Mouse (Mus musculus): Measurements from ENCODE around the gene Cep170. TPM values are rescaled to one million over a fixed set of nuclear protein-coding genes. Genes with fewer than 3 reads are reported as not detected.

Gene Cep170
- polyA plus RNA-seq, 1 experiment from 2014 or later = 8.6 TPM

DNA sequence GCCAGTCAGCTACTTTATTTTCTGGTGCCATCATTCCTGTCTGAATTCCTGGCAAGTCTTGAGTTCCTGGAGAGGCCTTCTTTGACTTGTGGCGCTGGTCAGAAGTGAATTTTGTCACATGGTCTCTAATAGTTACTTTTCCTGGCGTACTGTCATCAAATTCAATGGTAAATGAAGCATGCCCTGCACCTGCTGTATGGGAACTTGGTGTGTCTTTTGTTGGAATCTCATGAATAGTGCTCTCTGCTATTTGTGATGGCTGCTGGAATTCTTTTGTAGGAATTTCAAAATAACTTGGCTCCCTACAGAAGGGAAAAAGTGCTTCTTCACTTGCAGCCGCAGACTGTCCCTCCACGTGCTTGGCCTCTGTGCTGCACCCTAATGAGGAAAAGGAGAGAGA is 39.3 kb downstream of the Cep170 start:
- Histone ChIP-seq H3K9me3 (ENCODE audit: control insufficient read depth, low read length) (no peaks in the 10 kb centered on the region), H3K36me3 (ENCODE audit: control insufficient read depth, insufficient read depth, low read length) (no peaks in the 10 kb centered on the region), H3K9ac (ENCODE audit: low read depth, low read length) (no peak overlapping the region), H3K27me3 (replicated peaks; ENCODE audit: control insufficient read depth, insufficient read depth, low read length) (no peaks in the 10 kb centered on the region), H3K27ac (ENCODE audit: low read length) (no peak overlapping the region), H3K4me1 (ENCODE audit: control insufficient read depth, insufficient read depth, low read length) (no peaks in the 10 kb centered on the region), H3K4me3 (ENCODE audit: low read length) (no peak overlapping the region), H3K4me2 (ENCODE audit: low read depth, low read length) (no peak overlapping the region)
- no peak for ATAC-seq
- 79% methylated on average over 4 of the region's 4 CpGs for WGBS

DNA sequence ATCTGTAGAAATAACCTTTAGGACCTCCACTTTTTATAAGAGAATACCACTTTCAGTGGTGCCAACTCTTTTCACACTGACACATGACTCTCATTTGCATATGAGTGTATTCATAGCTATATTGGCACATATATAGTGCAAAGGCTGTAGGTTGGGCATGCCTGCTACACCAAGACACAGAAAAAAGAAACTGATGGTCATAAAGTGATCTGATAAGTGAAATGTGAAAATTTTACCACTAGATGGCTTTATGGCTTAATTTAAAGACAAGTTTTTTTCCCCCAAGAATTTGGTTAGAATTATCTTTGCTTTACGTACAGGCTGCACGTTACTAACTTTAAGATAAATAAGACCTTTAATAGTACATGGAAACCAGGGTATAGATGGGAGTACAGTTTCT is 51.6 kb downstream of the Cep170 start:
- H3K4me1 ChIP-seq (ENCODE audit: control insufficient read depth, insufficient read depth, low read length) = no peaks in the 10 kb centered on the region
- no peaks in the 10 kb centered on the region for H3K36me3 ChIP-seq (ENCODE audit: control insufficient read depth, insufficient read depth, low read length)
- no peaks in the 10 kb centered on the region for H3K27me3 ChIP-seq (replicated peaks; ENCODE audit: control insufficient read depth, insufficient read depth, low read length)
- no peak overlapping the region for H3K4me2 ChIP-seq (ENCODE audit: low read depth, low read length)
- WGBS = 63% methylated on average over 2 of the region's 2 CpGs
- no peak overlapping the region for H3K4me3 ChIP-seq (ENCODE audit: low read length)
- H3K9ac ChIP-seq (ENCODE audit: low read depth, low read length) = no peak overlapping the region
- H3K9me3 ChIP-seq (ENCODE audit: control insufficient read depth, low read length) = no peaks in the 10 kb centered on the region
- ATAC-seq = no peak
- H3K27ac ChIP-seq (ENCODE audit: low read length) = no peak overlapping the region

DNA sequence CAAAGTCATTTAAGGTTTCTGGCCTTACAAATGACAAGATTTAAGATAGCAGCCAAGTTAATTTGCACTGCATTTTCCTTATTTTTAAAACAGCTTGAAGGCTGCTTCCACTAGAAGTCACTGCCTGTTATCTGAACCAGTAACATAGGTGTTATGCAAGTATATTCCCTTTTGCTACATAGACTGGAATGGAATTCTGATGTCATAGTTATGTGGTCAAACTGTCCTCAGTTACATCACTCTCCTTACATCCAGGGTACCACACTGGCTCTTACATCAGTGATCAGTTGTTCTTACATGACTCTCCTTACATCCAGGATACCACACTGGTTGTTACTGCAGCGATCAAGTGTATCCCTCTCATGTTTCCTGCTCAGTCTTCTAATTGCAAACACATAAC is 53.2 kb downstream of the Cep170 start:
- Histone ChIP-seq H3K9ac (ENCODE audit: low read depth, low read length) (no peak overlapping the region), H3K27ac (ENCODE audit: low read length) (no peak overlapping the region), H3K9me3 (ENCODE audit: control insufficient read depth, low read length) (no peaks in the 10 kb centered on the region), H3K27me3 (replicated peaks; ENCODE audit: control insufficient read depth, insufficient read depth, low read length) (no peaks in the 10 kb centered on the region), H3K4me2 (ENCODE audit: low read depth, low read length) (no peak overlapping the region), H3K4me1 (ENCODE audit: control insufficient read depth, insufficient read depth, low read length) (no peaks in the 10 kb centered on the region), H3K4me3 (ENCODE audit: low read length) (no peak overlapping the region), H3K36me3 (ENCODE audit: control insufficient read depth, insufficient read depth, low read length) (no peaks in the 10 kb centered on the region)
- ATAC-seq = no peak
- WGBS = 100% methylated on average over 1 of the region's 1 CpGs

DNA sequence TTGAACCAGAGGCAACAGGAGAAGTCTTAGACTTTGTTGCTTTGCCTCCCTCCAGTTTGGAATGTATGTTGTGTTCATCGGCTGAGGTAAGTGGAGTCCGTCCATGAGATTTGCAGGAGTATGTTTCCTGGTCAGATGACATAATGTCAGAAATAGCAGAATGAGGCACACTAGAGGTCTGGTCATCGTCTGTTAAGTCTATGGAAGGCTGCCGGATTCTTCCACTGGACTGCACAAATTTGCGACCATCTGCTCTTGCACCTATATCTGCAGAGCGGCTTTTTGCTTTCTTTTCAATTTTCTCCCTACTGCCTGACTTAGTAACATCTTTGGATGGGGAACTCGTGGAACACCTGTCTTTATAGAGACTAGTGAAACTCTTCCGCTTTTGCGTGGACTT is 58.3 kb downstream of the Cep170 start:
- Histone ChIP-seq H3K9me3 (ENCODE audit: control insufficient read depth, low read length) (no peaks in the 10 kb centered on the region), H3K9ac (ENCODE audit: low read depth, low read length) (no peak overlapping the region), H3K27me3 (replicated peaks; ENCODE audit: control insufficient read depth, insufficient read depth, low read length) (no peaks in the 10 kb centered on the region), H3K4me3 (ENCODE audit: low read length) (no peak overlapping the region), H3K4me1 (ENCODE audit: control insufficient read depth, insufficient read depth, low read length) (no peaks in the 10 kb centered on the region), H3K27ac (ENCODE audit: low read length) (no peak overlapping the region), H3K36me3 (ENCODE audit: control insufficient read depth, insufficient read depth, low read length) (no peaks in the 10 kb centered on the region), H3K4me2 (ENCODE audit: low read depth, low read length) (no peak overlapping the region)
- ATAC-seq = no peak
- 86% methylated on average over 9 of the region's 9 CpGs for WGBS

DNA sequence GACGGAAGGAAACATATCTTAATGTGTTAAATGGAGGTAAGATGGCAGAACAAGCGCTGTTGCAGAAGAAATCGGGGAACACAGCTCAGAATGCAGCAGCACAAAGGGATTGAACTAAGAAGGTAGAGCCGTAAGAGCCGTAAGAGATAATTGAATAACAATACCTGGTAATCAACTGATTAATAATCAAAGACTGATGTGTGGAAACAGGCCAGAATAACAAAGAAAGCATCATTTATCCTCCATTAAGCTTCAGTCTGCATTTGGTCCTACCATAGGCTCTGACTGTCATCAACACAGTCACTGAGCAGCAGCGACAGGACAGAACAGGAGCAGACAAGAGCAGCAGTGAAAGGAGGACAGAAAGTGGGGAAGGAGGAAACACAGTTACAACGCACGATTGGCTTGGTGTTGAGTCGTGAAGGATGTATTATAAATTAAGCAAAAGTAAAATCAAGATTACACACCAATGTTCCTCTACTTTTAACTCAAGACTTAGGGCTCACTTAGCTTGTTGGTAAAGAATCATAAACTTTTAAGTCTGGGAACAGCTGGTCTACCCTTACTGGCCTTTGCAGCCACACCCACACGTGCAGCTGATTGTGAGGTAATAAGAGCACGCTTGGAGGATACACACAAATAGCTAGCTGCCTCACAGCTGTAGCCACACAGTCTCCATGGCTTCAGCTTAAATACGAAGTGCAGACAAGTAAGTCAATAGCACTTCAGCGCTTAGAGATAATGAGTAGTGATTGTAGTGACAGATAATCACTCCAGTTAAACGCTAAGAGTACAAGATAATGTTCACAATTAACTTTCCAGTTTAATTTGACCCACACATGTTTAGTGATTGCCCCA is 59.8 kb downstream of the Cep170 start:
- Histone ChIP-seq H3K36me3 (ENCODE audit: control insufficient read depth, insufficient read depth, low read length) (no peaks in the 10 kb centered on the region), H3K9me3 (ENCODE audit: control insufficient read depth, low read length) (no peaks in the 10 kb centered on the region), H3K27me3 (replicated peaks; ENCODE audit: control insufficient read depth, insufficient read depth, low read length) (no peaks in the 10 kb centered on the region), H3K27ac (ENCODE audit: low read length) (no peak overlapping the region), H3K4me2 (ENCODE audit: low read depth, low read length) (no peak overlapping the region), H3K4me3 (ENCODE audit: low read length) (no peak overlapping the region), H3K9ac (ENCODE audit: low read depth, low read length) (no peak overlapping the region), H3K4me1 (ENCODE audit: control insufficient read depth, insufficient read depth, low read length) (no peaks in the 10 kb centered on the region)
- no peak for ATAC-seq
- 74% methylated on average over 14 of the region's 14 CpGs for WGBS

DNA sequence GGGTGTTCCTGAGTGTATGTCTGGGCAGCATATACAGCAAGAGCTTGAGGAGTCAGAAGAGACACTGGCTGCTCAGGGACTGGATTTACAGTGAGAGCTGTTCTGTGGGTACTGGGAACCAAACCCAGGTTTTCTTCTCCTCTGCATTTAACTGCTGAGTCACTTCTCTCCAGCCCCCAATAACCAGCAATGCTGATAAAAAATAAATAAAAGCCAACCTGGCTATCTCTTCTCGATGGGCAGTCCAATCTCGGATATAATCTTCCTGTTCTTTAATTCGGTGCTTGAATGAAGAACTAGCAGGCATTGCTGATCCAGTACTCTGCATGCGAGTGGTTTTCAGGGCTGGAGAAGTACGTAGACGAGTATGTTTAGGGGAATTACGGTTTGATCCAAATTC is 64.2 kb downstream of the Cep170 start:
- no peaks in the 10 kb centered on the region for H3K9me3 ChIP-seq (ENCODE audit: control insufficient read depth, low read length)
- no peak overlapping the region for H3K27ac ChIP-seq (ENCODE audit: low read length)
- H3K9ac ChIP-seq (ENCODE audit: low read depth, low read length) = no peak overlapping the region
- ATAC-seq = no peak
- no peaks in the 10 kb centered on the region for H3K4me1 ChIP-seq (ENCODE audit: control insufficient read depth, insufficient read depth, low read length)
- no peak overlapping the region for H3K4me2 ChIP-seq (ENCODE audit: low read depth, low read length)
- 89% methylated on average over 7 of the region's 7 CpGs for WGBS
- H3K36me3 ChIP-seq (ENCODE audit: control insufficient read depth, insufficient read depth, low read length) = no peaks in the 10 kb centered on the region; the same call in 1 of the 2 replicates
- no peak overlapping the region for H3K4me3 ChIP-seq (ENCODE audit: low read length)
- H3K27me3 ChIP-seq (replicated peaks; ENCODE audit: control insufficient read depth, insufficient read depth, low read length) = no peaks in the 10 kb centered on the region

DNA sequence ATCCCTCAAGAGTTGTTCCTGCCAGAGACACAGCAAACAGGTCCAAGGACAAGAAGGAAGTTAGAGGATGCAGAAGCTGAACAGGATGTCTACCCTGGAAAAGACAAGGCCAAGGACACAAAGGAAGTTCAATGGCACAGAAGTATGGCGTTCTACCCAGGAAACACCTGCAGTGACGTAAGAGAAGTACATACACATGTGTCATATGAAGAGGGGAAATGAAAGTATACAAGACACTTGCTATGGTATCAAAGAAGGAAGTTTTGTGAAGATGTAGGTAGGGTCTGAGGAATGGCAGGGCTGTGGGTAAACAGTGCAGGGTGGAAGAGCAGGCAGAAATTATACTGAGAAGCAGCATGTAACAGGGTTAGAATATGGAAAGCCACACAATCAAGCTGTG is 81.0 kb downstream of the Cep170 start:
- no peak overlapping the region for H3K27ac ChIP-seq (ENCODE audit: low read length)
- no peak for ATAC-seq
- H3K9ac ChIP-seq (ENCODE audit: low read depth, low read length) = no peak overlapping the region
- 79% methylated on average over 2 of the region's 2 CpGs for WGBS
- no peaks in the 10 kb centered on the region for H3K9me3 ChIP-seq (ENCODE audit: control insufficient read depth, low read length)
- no peak overlapping the region for H3K4me2 ChIP-seq (ENCODE audit: low read depth, low read length)
- H3K27me3 ChIP-seq (replicated peaks; ENCODE audit: control insufficient read depth, insufficient read depth, low read length) = no peaks in the 10 kb centered on the region
- no peak overlapping the region for H3K4me3 ChIP-seq (ENCODE audit: low read length)
- H3K36me3 ChIP-seq (ENCODE audit: control insufficient read depth, insufficient read depth, low read length) = no peaks in the 10 kb centered on the region
- no peaks in the 10 kb centered on the region for H3K4me1 ChIP-seq (ENCODE audit: control insufficient read depth, insufficient read depth, low read length)

DNA sequence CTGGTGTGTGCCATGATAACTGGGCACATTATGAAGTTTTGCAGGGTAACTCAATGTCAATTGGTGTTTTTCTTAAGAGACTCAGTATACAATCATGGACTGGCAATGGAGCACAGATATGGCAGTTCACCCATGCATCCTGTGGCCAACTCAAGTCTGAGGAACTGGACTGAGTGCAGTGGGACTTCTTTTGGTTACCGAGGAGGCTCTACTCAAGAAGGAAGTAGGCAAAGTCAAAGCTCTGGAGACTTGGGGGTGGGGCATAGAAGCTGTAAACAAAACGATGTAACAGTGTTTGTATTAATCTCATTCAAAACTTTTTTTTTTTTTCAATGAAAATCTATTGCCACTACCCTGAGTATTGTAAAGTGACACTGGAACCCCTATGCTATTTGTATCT is 83.3 kb downstream of the Cep170 start:
- Histone ChIP-seq H3K36me3 (ENCODE audit: control insufficient read depth, insufficient read depth, low read length) (no peaks in the 10 kb centered on the region), H3K9ac (ENCODE audit: low read depth, low read length) (no peak overlapping the region), H3K9me3 (ENCODE audit: control insufficient read depth, low read length) (no peaks in the 10 kb centered on the region), H3K4me1 (ENCODE audit: control insufficient read depth, insufficient read depth, low read length) (no peaks in the 10 kb centered on the region), H3K4me3 (ENCODE audit: low read length) (no peak overlapping the region), H3K27me3 (replicated peaks; ENCODE audit: control insufficient read depth, insufficient read depth, low read length) (no peaks in the 10 kb centered on the region), H3K4me2 (ENCODE audit: low read depth, low read length) (no peak overlapping the region), H3K27ac (ENCODE audit: low read length) (no peak overlapping the region)
- WGBS = 76% methylated on average over 2 of the region's 2 CpGs
- ATAC-seq = no peak

DNA sequence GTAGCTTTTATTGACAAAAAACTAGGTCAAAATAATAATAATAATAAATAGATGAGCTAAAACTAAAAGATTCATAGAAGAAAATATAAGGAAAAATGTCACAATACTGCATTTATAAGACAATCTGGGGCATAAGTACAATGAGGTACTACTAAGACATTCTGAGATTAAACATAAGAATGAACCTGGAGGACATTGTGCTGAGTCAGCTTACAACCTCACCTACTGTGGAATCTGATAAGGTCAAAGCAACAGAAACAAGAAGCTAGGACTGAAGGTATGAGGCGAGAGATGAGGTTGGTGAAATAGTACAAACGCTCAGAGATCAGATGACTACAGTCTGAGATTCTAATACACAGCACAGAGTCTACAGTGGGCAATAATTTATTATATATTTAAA is 86.5 kb downstream of the Cep170 start:
- Histone ChIP-seq H3K4me3 (ENCODE audit: low read length) (no peak overlapping the region), H3K36me3 (ENCODE audit: control insufficient read depth, insufficient read depth, low read length) (no peaks in the 10 kb centered on the region), H3K27ac (ENCODE audit: low read length) (no peak overlapping the region), H3K9ac (ENCODE audit: low read depth, low read length) (no peak overlapping the region), H3K4me1 (ENCODE audit: control insufficient read depth, insufficient read depth, low read length) (no peaks in the 10 kb centered on the region), H3K27me3 (replicated peaks; ENCODE audit: control insufficient read depth, insufficient read depth, low read length) (no peaks in the 10 kb centered on the region), H3K9me3 (ENCODE audit: control insufficient read depth, low read length) (no peaks in the 10 kb centered on the region), H3K4me2 (ENCODE audit: low read depth, low read length) (no peak overlapping the region)
- WGBS = 86% methylated on average over 2 of the region's 2 CpGs
- ATAC-seq = no peak

DNA sequence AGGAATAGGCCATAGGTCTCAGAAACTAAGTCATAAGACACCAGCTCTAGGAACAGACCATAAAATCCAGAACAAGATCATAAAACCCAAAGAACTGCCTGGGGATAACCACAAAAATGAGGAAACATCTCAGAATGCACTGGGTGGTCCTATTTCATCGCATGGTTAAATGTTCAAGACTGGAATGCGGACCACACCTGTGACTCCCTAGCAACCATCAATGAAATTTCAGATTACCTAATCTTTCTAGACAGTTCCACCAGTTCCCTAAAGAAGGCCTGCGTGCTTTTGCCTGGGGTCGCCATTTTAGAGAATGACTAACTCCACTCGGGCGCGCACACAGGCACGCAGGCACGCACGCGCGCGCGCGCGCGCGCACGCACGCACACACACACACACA is 89.1 kb downstream of the Cep170 start:
- ATAC-seq = no peak
- H3K4me3 ChIP-seq (ENCODE audit: low read length) = no peak overlapping the region

More for the DNA sequence above, 89.1 kb downstream of the Cep170 start:
- H3K9ac ChIP-seq (ENCODE audit: low read depth, low read length) = no peak overlapping the region
- no peaks in the 10 kb centered on the region for H3K36me3 ChIP-seq (ENCODE audit: control insufficient read depth, insufficient read depth, low read length)
- 85% methylated on average over 20 of the region's 20 CpGs for WGBS
- no peaks in the 10 kb centered on the region for H3K27me3 ChIP-seq (replicated peaks; ENCODE audit: control insufficient read depth, insufficient read depth, low read length)
- H3K9me3 ChIP-seq (ENCODE audit: control insufficient read depth, low read length) = no peaks in the 10 kb centered on the region
- H3K27ac ChIP-seq (ENCODE audit: low read length) = no peak overlapping the region
- no peak overlapping the region for H3K4me2 ChIP-seq (ENCODE audit: low read depth, low read length)
- H3K4me1 ChIP-seq (ENCODE audit: control insufficient read depth, insufficient read depth, low read length) = no peaks in the 10 kb centered on the region

Data from intestine, embryonic 16.5 days (tissue).